Mouse (Mus musculus): ENCODE data around the gene Ncor2. TPM values are rescaled to one million over a fixed set of nuclear protein-coding genes. Genes with fewer than 3 reads are reported as not detected.

Ncor2 gene
- polyA plus RNA-seq, 1 experiment, result 49.9 TPM

GRCm38 (mm10) chr5:125024002-125024401, 155.0 kb downstream of the Ncor2 start:
- Histone ChIP-seq H3K27ac (ENCODE audit: insufficient read depth, low read depth, low read length) (no peak overlapping the region), H3K4me3 (ENCODE audit: low read depth, low read length) (no peak overlapping the region), H3K27me3 (ENCODE audit: control insufficient read depth, insufficient read depth, low read length) (no peaks in the 10 kb centered on the region), H3K36me3 (ENCODE audit: control insufficient read depth, insufficient read depth, low read length) (peaks cover 59% of the 10 kb centered on the region), H3K4me1 (ENCODE audit: control insufficient read depth, insufficient read depth, insufficient read length, low read length) (no peaks in the 10 kb centered on the region)
- TF ChIP-seq CTCF (IDR thresholded peaks at IDR 0.05; ENCODE audit: extremely low read depth, insufficient read length, insufficient replicate concordance, low read depth, low read length) (no peak), POLR2A (IDR thresholded peaks at IDR 0.05; ENCODE audit: low read depth, low read length) (no peak)
- 84% methylated on average over 14 of the region's 14 CpGs for WGBS

DNA sequence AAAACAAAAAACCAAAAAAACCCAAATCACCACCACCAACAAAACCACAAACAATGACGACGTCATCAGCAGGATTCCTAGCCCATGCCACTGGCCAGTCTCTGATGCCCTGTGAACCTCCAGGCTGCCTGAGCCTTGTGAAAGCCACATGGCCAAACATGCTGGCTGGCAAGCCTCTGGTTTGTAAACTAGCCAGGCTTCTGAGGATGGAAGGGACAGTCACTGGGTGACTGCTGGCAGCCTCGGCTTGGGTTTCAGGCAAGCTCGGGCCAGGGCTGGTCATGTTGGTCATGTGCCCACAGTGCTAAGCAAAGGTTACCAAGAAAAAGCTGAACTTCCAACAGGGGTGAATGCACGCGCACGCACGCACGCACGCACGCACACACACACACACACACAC, 157.7 kb downstream of the Ncor2 start:
- TF ChIP-seq POLR2A (IDR thresholded peaks at IDR 0.05; ENCODE audit: low read depth, low read length), result no peak
- no peak for TF ChIP-seq CTCF (IDR thresholded peaks at IDR 0.05; ENCODE audit: extremely low read depth, insufficient read length, insufficient replicate concordance, low read depth, low read length)
- Histone ChIP-seq H3K27ac (ENCODE audit: insufficient read depth, low read depth, low read length) (no peak overlapping the region), H3K36me3 (ENCODE audit: control insufficient read depth, insufficient read depth, low read length) (peaks cover 66% of the 10 kb centered on the region), H3K4me1 (ENCODE audit: control insufficient read depth, insufficient read depth, insufficient read length, low read length) (no peaks in the 10 kb centered on the region), H3K4me3 (ENCODE audit: low read depth, low read length) (no peak overlapping the region), H3K27me3 (ENCODE audit: control insufficient read depth, insufficient read depth, low read length) (no peaks in the 10 kb centered on the region)
- WGBS, result 72% methylated on average over 11 of the region's 11 CpGs

DNA sequence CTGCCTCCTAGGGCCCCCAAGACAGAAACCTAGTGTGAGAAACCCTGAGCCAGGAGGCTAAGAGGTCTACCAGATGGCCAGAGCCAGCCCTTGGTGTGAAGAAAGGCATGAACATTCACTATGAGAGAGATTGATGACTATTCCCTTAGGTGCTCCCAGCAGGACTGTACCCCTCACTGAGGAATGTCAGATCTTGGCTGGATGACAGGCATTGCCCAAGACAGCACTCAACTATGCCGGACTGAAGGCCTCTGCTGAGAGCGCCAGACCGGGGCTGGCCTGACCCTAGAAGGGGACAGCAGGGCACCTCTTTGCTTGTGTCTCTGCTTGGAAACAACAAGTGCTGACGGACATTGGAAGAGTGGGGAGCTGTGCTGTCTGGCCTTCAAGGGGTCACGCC, 159.9 kb downstream of the Ncor2 start:
- no peak overlapping the region for H3K4me3 ChIP-seq (ENCODE audit: low read depth, low read length)
- peaks cover 50% of the 10 kb centered on the region for H3K36me3 ChIP-seq (ENCODE audit: control insufficient read depth, insufficient read depth, low read length)
- no peak overlapping the region for H3K27ac ChIP-seq (ENCODE audit: insufficient read depth, low read depth, low read length)
- no peaks in the 10 kb centered on the region for H3K27me3 ChIP-seq (ENCODE audit: control insufficient read depth, insufficient read depth, low read length)
- H3K4me1 ChIP-seq (ENCODE audit: control insufficient read depth, insufficient read depth, insufficient read length, low read length), result no peaks in the 10 kb centered on the region
- TF ChIP-seq CTCF (IDR thresholded peaks at IDR 0.05; ENCODE audit: extremely low read depth, insufficient read length, insufficient replicate concordance, low read depth, low read length), result no peak
- no peak for TF ChIP-seq POLR2A (IDR thresholded peaks at IDR 0.05; ENCODE audit: low read depth, low read length)
- 91% methylated on average over 5 of the region's 5 CpGs for WGBS

DNA sequence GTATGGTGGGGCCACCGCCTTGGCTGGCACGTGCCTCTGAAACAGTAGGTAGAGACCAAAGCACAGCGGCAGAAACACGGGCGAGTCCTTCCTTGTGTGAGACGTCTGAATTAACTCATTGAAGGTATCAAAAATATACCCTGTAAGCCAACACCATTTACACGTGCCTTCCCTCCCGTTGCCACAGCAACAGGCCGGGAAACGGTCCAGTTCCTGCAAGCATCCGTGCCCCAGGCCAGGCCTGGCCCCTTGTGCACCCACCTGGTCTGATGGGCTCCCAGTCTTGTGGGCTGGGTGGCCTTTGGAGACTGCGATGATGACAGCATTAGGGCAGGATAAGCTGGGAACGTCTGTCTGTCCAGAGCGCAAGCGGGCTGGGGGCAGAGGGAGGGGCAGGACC, 161.7 kb downstream of the Ncor2 start:
- peaks cover 34% of the 10 kb centered on the region for H3K36me3 ChIP-seq (ENCODE audit: control insufficient read depth, insufficient read depth, low read length)
- 71% methylated on average over 15 of the region's 15 CpGs for WGBS
- H3K27ac ChIP-seq (ENCODE audit: insufficient read depth, low read depth, low read length), result no peak overlapping the region
- H3K4me3 ChIP-seq (ENCODE audit: low read depth, low read length), result no peak overlapping the region
- no peaks in the 10 kb centered on the region for H3K27me3 ChIP-seq (ENCODE audit: control insufficient read depth, insufficient read depth, low read length)
- H3K4me1 ChIP-seq (ENCODE audit: control insufficient read depth, insufficient read depth, insufficient read length, low read length), result no peaks in the 10 kb centered on the region
- TF ChIP-seq POLR2A (IDR thresholded peaks at IDR 0.05; ENCODE audit: low read depth, low read length) (no peak), CTCF (IDR thresholded peaks at IDR 0.05; ENCODE audit: extremely low read depth, insufficient read length, insufficient replicate concordance, low read depth, low read length) (no peak)

GRCm38 (mm10) chr5:125016421-125017242, 162.4 kb downstream of the Ncor2 start:
- TF ChIP-seq POLR2A (IDR thresholded peaks at IDR 0.05; ENCODE audit: low read depth, low read length) (no peak), CTCF (IDR thresholded peaks at IDR 0.05; ENCODE audit: extremely low read depth, insufficient read length, insufficient replicate concordance, low read depth, low read length) (no peak)
- Histone ChIP-seq H3K36me3 (ENCODE audit: control insufficient read depth, insufficient read depth, low read length) (peaks cover 34% of the 10 kb centered on the region), H3K4me1 (ENCODE audit: control insufficient read depth, insufficient read depth, insufficient read length, low read length) (no peaks in the 10 kb centered on the region), H3K27ac (ENCODE audit: insufficient read depth, low read depth, low read length) (no peak overlapping the region), H3K4me3 (ENCODE audit: low read depth, low read length) (no peak overlapping the region), H3K27me3 (ENCODE audit: control insufficient read depth, insufficient read depth, low read length) (no peaks in the 10 kb centered on the region)
- WGBS, result 79% methylated on average over 17 of the region's 17 CpGs

- no peaks in the 10 kb centered on the region for H3K27me3 ChIP-seq (ENCODE audit: control insufficient read depth, insufficient read depth, low read length)
- H3K36me3 ChIP-seq (ENCODE audit: control insufficient read depth, insufficient read depth, low read length), result peaks cover 34% of the 10 kb centered on the region
- no peak overlapping the region for H3K4me3 ChIP-seq (ENCODE audit: low read depth, low read length)
- no peaks in the 10 kb centered on the region for H3K4me1 ChIP-seq (ENCODE audit: control insufficient read depth, insufficient read depth, insufficient read length, low read length)
- 81% methylated on average over 9 of the region's 9 CpGs for WGBS
- no peak overlapping the region for H3K27ac ChIP-seq (ENCODE audit: insufficient read depth, low read depth, low read length)
- TF ChIP-seq POLR2A (IDR thresholded peaks at IDR 0.05; ENCODE audit: low read depth, low read length), result no peak
- no peak for TF ChIP-seq CTCF (IDR thresholded peaks at IDR 0.05; ENCODE audit: extremely low read depth, insufficient read length, insufficient replicate concordance, low read depth, low read length)
Measured at GRCm38 (mm10) chr5:125015576-125015975, 163.4 kb downstream of the Ncor2 start.

- Histone ChIP-seq H3K27me3 (ENCODE audit: control insufficient read depth, insufficient read depth, low read length) (no peaks in the 10 kb centered on the region), H3K4me1 (ENCODE audit: control insufficient read depth, insufficient read depth, insufficient read length, low read length) (no peaks in the 10 kb centered on the region), H3K27ac (ENCODE audit: insufficient read depth, low read depth, low read length) (no peak overlapping the region), H3K4me3 (ENCODE audit: low read depth, low read length) (no peak overlapping the region), H3K36me3 (ENCODE audit: control insufficient read depth, insufficient read depth, low read length) (peaks cover 34% of the 10 kb centered on the region)
- WGBS, result 76% methylated on average over 3 of the region's 3 CpGs
- TF ChIP-seq POLR2A (IDR thresholded peaks at IDR 0.05; ENCODE audit: low read depth, low read length), result no peak
- no peak for TF ChIP-seq CTCF (IDR thresholded peaks at IDR 0.05; ENCODE audit: extremely low read depth, insufficient read length, insufficient replicate concordance, low read depth, low read length)
Measured at GRCm38 (mm10) chr5:125015066-125015465, 164.0 kb downstream of the Ncor2 start.
